Mouse (Mus musculus): ENCODE measurements around the gene Tmem35b. TPM values are rescaled to one million over a fixed set of nuclear protein-coding genes. Genes with fewer than 3 reads are reported as not detected.
A peak's percentile ranks its signal among the peaks of the same experiment; 100 is the strongest.

Tmem35b gene
- polyA plus RNA-seq, 1 experiment from 2014 or later: 14.4 TPM

- Histone ChIP-seq H3K4me3 (ENCODE audit: low read length) (no peak overlapping the region), H3K9ac (ENCODE audit: low read length) (no peak overlapping the region), H3K27me3 (ENCODE audit: control insufficient read depth, insufficient read depth, low read length) (peaks cover 53% of the 10 kb centered on the region), H3K9me3 (replicated peaks; ENCODE audit: control insufficient read depth, low read length) (0 out of 2 replicates have a peak, but pooled peaks cover 4% of the 10 kb centered on the region), H3K4me1 (ENCODE audit: control insufficient read depth, insufficient read depth, low read length) (peaks cover 12% of the 10 kb centered on the region), H3K27ac (ENCODE audit: low read length) (no peak overlapping the region), H3K36me3 (ENCODE audit: control insufficient read depth, insufficient read depth) (no peaks in the 10 kb centered on the region), H3K4me2 (ENCODE audit: low read depth, low read length) (no peak overlapping the region)
- 40% methylated on average over 5 of the region's 5 CpGs for WGBS
- ATAC-seq (replicated peaks; ENCODE audit: extremely low read depth, insufficient read depth, low FRiP score): no peak
Observed at GRCm38 (mm10) chr4:127170866-127171265, 47.4 kb downstream of the Tmem35b start.

- peaks cover 53% of the 10 kb centered on the region for H3K27me3 ChIP-seq (ENCODE audit: control insufficient read depth, insufficient read depth, low read length)
- WGBS: 52% methylated on average over 4 of the region's 4 CpGs
- H3K4me2 ChIP-seq (ENCODE audit: low read depth, low read length): no peak overlapping the region
- no peak overlapping the region for H3K4me3 ChIP-seq (ENCODE audit: low read length)
- no peak overlapping the region for H3K9ac ChIP-seq (ENCODE audit: low read length)
- no peak overlapping the region for H3K27ac ChIP-seq (ENCODE audit: low read length)
- peaks cover 12% of the 10 kb centered on the region for H3K4me1 ChIP-seq (ENCODE audit: control insufficient read depth, insufficient read depth, low read length)
- no peaks in the 10 kb centered on the region for H3K9me3 ChIP-seq (replicated peaks; ENCODE audit: control insufficient read depth, low read length)
- no peaks in the 10 kb centered on the region for H3K36me3 ChIP-seq (ENCODE audit: control insufficient read depth, insufficient read depth)
- no peak for ATAC-seq (replicated peaks; ENCODE audit: extremely low read depth, insufficient read depth, low FRiP score)
Observed at GRCm38 (mm10) chr4:127171341-127171905, 47.9 kb downstream of the Tmem35b start.

GRCm38 (mm10) chr4:127172119-127172518, 48.6 kb downstream of the Tmem35b start:
- peaks cover 48% of the 10 kb centered on the region for H3K27me3 ChIP-seq (ENCODE audit: control insufficient read depth, insufficient read depth, low read length)
- no peak overlapping the region for H3K4me2 ChIP-seq (ENCODE audit: low read depth, low read length)
- no peak overlapping the region for H3K9ac ChIP-seq (ENCODE audit: low read length)
- peaks cover 12% of the 10 kb centered on the region for H3K4me1 ChIP-seq (ENCODE audit: control insufficient read depth, insufficient read depth, low read length)
- no peak overlapping the region for H3K4me3 ChIP-seq (ENCODE audit: low read length)
- no peak overlapping the region for H3K27ac ChIP-seq (ENCODE audit: low read length)
- WGBS: 18% methylated on average over 7 of the region's 7 CpGs
- ATAC-seq (replicated peaks; ENCODE audit: extremely low read depth, insufficient read depth, low FRiP score): no peak
- no peaks in the 10 kb centered on the region for H3K36me3 ChIP-seq (ENCODE audit: control insufficient read depth, insufficient read depth)
- H3K9me3 ChIP-seq (replicated peaks; ENCODE audit: control insufficient read depth, low read length): no peaks in the 10 kb centered on the region

- ATAC-seq (replicated peaks; ENCODE audit: extremely low read depth, insufficient read depth, low FRiP score): no peak
- Histone ChIP-seq H3K36me3 (ENCODE audit: control insufficient read depth, insufficient read depth) (no peaks in the 10 kb centered on the region), H3K9ac (ENCODE audit: low read length) (no peak overlapping the region), H3K4me1 (ENCODE audit: control insufficient read depth, insufficient read depth, low read length) (peaks cover 12% of the 10 kb centered on the region), H3K4me3 (ENCODE audit: low read length) (no peak overlapping the region), H3K27me3 (ENCODE audit: control insufficient read depth, insufficient read depth, low read length) (peaks cover 46% of the 10 kb centered on the region), H3K27ac (ENCODE audit: low read length) (no peak overlapping the region), H3K9me3 (replicated peaks; ENCODE audit: control insufficient read depth, low read length) (no peaks in the 10 kb centered on the region), H3K4me2 (ENCODE audit: low read depth, low read length) (no peak overlapping the region)
- WGBS: 62% methylated on average over 4 of the region's 4 CpGs
Observed at GRCm38 (mm10) chr4:127172614-127173013, 49.1 kb downstream of the Tmem35b start.

GRCm38 (mm10) chr4:127173461-127173860, 50.0 kb downstream of the Tmem35b start:
- Histone ChIP-seq H3K9me3 (replicated peaks; ENCODE audit: control insufficient read depth, low read length) (no peaks in the 10 kb centered on the region), H3K36me3 (ENCODE audit: control insufficient read depth, insufficient read depth) (no peaks in the 10 kb centered on the region), H3K4me1 (ENCODE audit: control insufficient read depth, insufficient read depth, low read length) (peaks cover 5% of the 10 kb centered on the region), H3K4me3 (ENCODE audit: low read length) (no peak overlapping the region), H3K9ac (ENCODE audit: low read length) (no peak overlapping the region), H3K4me2 (ENCODE audit: low read depth, low read length) (no peak overlapping the region), H3K27me3 (ENCODE audit: control insufficient read depth, insufficient read depth, low read length) (peaks cover 39% of the 10 kb centered on the region), H3K27ac (ENCODE audit: low read length) (no peak overlapping the region)
- 2% methylated on average over 8 of the region's 8 CpGs for WGBS
- peak; percentile 30; the same call in 1 of the 2 replicates for ATAC-seq (replicated peaks; ENCODE audit: extremely low read depth, insufficient read depth, low FRiP score)

GRCm38 (mm10) chr4:127174075-127174899, 50.8 kb downstream of the Tmem35b start:
- Histone ChIP-seq H3K36me3 (ENCODE audit: control insufficient read depth, insufficient read depth) (no peaks in the 10 kb centered on the region), H3K4me1 (ENCODE audit: control insufficient read depth, insufficient read depth, low read length) (peaks cover 4% of the 10 kb centered on the region), H3K4me2 (ENCODE audit: low read depth, low read length) (no peak overlapping the region), H3K9me3 (replicated peaks; ENCODE audit: control insufficient read depth, low read length) (no peaks in the 10 kb centered on the region), H3K27ac (ENCODE audit: low read length) (no peak overlapping the region), H3K4me3 (ENCODE audit: low read length) (no peak overlapping the region), H3K27me3 (ENCODE audit: control insufficient read depth, insufficient read depth, low read length) (peaks cover 37% of the 10 kb centered on the region), H3K9ac (ENCODE audit: low read length) (no peak overlapping the region)
- WGBS: 49% methylated on average over 8 of the region's 8 CpGs
- no peak for ATAC-seq (replicated peaks; ENCODE audit: extremely low read depth, insufficient read depth, low FRiP score)

- H3K4me1 ChIP-seq (ENCODE audit: control insufficient read depth, insufficient read depth, low read length): no peaks in the 10 kb centered on the region
- H3K4me3 ChIP-seq (ENCODE audit: low read length): no peak overlapping the region
- H3K4me2 ChIP-seq (ENCODE audit: low read depth, low read length): no peak overlapping the region
- H3K36me3 ChIP-seq (ENCODE audit: control insufficient read depth, insufficient read depth): no peaks in the 10 kb centered on the region
- 40% methylated on average over 4 of the region's 4 CpGs for WGBS
- H3K9me3 ChIP-seq (replicated peaks; ENCODE audit: control insufficient read depth, low read length): no peaks in the 10 kb centered on the region
- H3K9ac ChIP-seq (ENCODE audit: low read length): no peak overlapping the region
- H3K27me3 ChIP-seq (ENCODE audit: control insufficient read depth, insufficient read depth, low read length): peaks cover 31% of the 10 kb centered on the region
- no peak overlapping the region for H3K27ac ChIP-seq (ENCODE audit: low read length)
- no peak for ATAC-seq (replicated peaks; ENCODE audit: extremely low read depth, insufficient read depth, low FRiP score)
Observed at GRCm38 (mm10) chr4:127174900-127175278, 51.4 kb downstream of the Tmem35b start.

- ATAC-seq (replicated peaks; ENCODE audit: extremely low read depth, insufficient read depth, low FRiP score): no peak
- H3K4me1 ChIP-seq (ENCODE audit: control insufficient read depth, insufficient read depth, low read length): no peaks in the 10 kb centered on the region
- H3K36me3 ChIP-seq (ENCODE audit: control insufficient read depth, insufficient read depth): no peaks in the 10 kb centered on the region
- H3K4me2 ChIP-seq (ENCODE audit: low read depth, low read length): no peak overlapping the region
- H3K9me3 ChIP-seq (replicated peaks; ENCODE audit: control insufficient read depth, low read length): no peaks in the 10 kb centered on the region; the same call in 1 of the 2 replicates
- H3K27me3 ChIP-seq (ENCODE audit: control insufficient read depth, insufficient read depth, low read length): peaks cover 5% of the 10 kb centered on the region
- H3K9ac ChIP-seq (ENCODE audit: low read length): no peak overlapping the region
- 65% methylated on average over 11 of the region's 11 CpGs for WGBS
- no peak overlapping the region for H3K4me3 ChIP-seq (ENCODE audit: low read length)
- H3K27ac ChIP-seq (ENCODE audit: low read length): no peak overlapping the region
Observed at GRCm38 (mm10) chr4:127177961-127178360, 54.5 kb downstream of the Tmem35b start.

- ATAC-seq (replicated peaks; ENCODE audit: extremely low read depth, insufficient read depth, low FRiP score): no peak
- 39% methylated on average over 9 of the region's 9 CpGs for WGBS
Observed at GRCm38 (mm10) chr4:127178671-127179070, 55.2 kb downstream of the Tmem35b start.

More at GRCm38 (mm10) chr4:127178671-127179070, 55.2 kb downstream of the Tmem35b start:
- H3K9ac ChIP-seq (ENCODE audit: low read length): no peak overlapping the region
- H3K36me3 ChIP-seq (ENCODE audit: control insufficient read depth, insufficient read depth): no peaks in the 10 kb centered on the region
- no peaks in the 10 kb centered on the region for H3K4me1 ChIP-seq (ENCODE audit: control insufficient read depth, insufficient read depth, low read length)
- no peak overlapping the region for H3K27ac ChIP-seq (ENCODE audit: low read length)
- H3K27me3 ChIP-seq (ENCODE audit: control insufficient read depth, insufficient read depth, low read length): peaks cover 2% of the 10 kb centered on the region; the same call in 1 of the 2 replicates
- no peak overlapping the region for H3K4me3 ChIP-seq (ENCODE audit: low read length)
- H3K9me3 ChIP-seq (replicated peaks; ENCODE audit: control insufficient read depth, low read length): no peaks in the 10 kb centered on the region; the same call in 1 of the 2 replicates
- H3K4me2 ChIP-seq (ENCODE audit: low read depth, low read length): no peak overlapping the region

Measured in heart, embryonic 16.5 days (tissue).